ENCODE assay signal across 9 mouse cellular contexts in the genomic region with DNA sequence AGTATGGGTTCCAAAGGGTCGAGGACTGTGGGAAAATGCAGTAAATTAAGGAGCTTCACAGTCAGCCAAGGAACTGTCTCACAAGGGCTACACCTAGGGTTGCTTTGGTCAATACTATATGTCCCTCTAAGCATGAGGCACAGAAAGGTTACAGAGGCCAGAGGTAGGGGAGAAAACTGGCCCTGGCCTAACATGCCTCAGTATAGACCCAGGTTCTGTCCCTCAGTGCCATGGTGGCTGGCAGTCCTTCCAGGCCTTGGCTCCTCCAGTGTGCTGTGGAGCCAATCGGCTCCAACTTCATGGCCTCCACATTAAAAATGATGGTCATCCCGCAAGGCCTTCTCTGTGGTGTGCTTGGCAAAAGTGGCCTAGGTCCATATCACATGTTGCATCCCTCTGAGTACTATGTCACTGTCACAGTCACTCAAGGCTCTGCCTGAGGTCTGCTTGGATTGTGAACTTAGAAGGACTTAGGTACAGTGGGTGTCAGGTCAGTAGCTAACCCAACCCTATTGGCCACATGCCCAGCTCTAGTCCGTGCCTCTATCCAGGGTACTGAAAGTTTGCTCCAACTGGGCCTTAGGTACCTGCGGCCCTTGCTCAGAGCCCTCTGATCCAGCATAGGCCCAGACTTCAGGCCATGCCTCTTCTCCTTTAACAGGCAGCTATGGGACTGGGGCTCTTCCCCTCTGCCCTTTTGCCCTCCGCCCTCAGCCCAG. TPM values are rescaled to one million over a fixed set of nuclear protein-coding genes. Genes with fewer than 3 reads are reported as not detected.
DNase-seq lines count a peak whose midpoint lies in the region; ATAC-seq lines count a peak whose summit lies in the region.
"Had no signal": no experiment of that assay in that cellular context is flagged by ENCODE, and none has a peak within 500 bp of the region (broad histone marks: within the 10 kb centered on the region; RNA-seq: fewer than 3 reads in every experiment).

No protein-coding gene starts in this region.

- H3K4me2 ChIP-seq in midbrain, embryonic 12.5 days (replicated peaks): no peak overlapping the region
- H3K4me2 ChIP-seq in midbrain, embryonic 11.5 days: no peak overlapping the region
- H3K4me2 ChIP-seq in hindbrain, embryonic 12.5 days (replicated peaks): no peak overlapping the region
- H3K4me2 ChIP-seq: limb, embryonic 15.5 days had no signal

- H3K4me1 ChIP-seq in midbrain, embryonic 12.5 days: peaks cover 39% of the 10 kb centered on the region
- peaks cover 7% of the 10 kb centered on the region for H3K4me1 ChIP-seq in midbrain, embryonic 11.5 days (ENCODE audit: control insufficient read depth, insufficient read depth, low read length)
- H3K4me1 ChIP-seq in hindbrain, embryonic 12.5 days: peaks cover 51% of the 10 kb centered on the region

- 0 out of 2 replicates have a peak overlapping the region, but pooled peaks have one; percentile 1 for H3K27ac ChIP-seq in midbrain, embryonic 12.5 days (replicated peaks)
- H3K27ac ChIP-seq in midbrain, embryonic 11.5 days (ENCODE audit: low read depth, low read length): no peak overlapping the region
- H3K27ac ChIP-seq in hindbrain, embryonic 12.5 days: peak overlapping the region; percentile 92
- H3K27ac ChIP-seq: limb, embryonic 15.5 days had no signal

- H3K9me3 ChIP-seq in midbrain, embryonic 12.5 days: no peaks in the 10 kb centered on the region
- H3K9me3 ChIP-seq in midbrain, embryonic 11.5 days (ENCODE audit: control insufficient read depth, low read length): no peaks in the 10 kb centered on the region
- no peaks in the 10 kb centered on the region for H3K9me3 ChIP-seq in hindbrain, embryonic 12.5 days (replicated peaks)
- H3K9me3 ChIP-seq: limb, embryonic 15.5 days had no signal

- intact Hi-C loops in left cerebral cortex, postnatal 36 days (cut with DNase I): no loop called here

- ATAC-seq in midbrain, embryonic 12.5 days (ENCODE audit: low FRiP score, low read depth): no peak
- no peak for ATAC-seq in midbrain, embryonic 11.5 days (ENCODE audit: low FRiP score)
- ATAC-seq in hindbrain, embryonic 12.5 days (ENCODE audit: low FRiP score): no peak; the same call in 1 of the 2 replicates
- ATAC-seq in megakaryocyte, adult 5-6 weeks (ENCODE audit: poor library complexity, severe bottlenecking): no peak

- no peaks in the 10 kb centered on the region for H3K36me3 ChIP-seq in midbrain, embryonic 12.5 days
- H3K36me3 ChIP-seq in midbrain, embryonic 11.5 days (ENCODE audit: control insufficient read depth, insufficient read depth, low read length): no peaks in the 10 kb centered on the region
- no peaks in the 10 kb centered on the region for H3K36me3 ChIP-seq in hindbrain, embryonic 12.5 days
- H3K36me3 ChIP-seq: limb, embryonic 15.5 days had no signal

- 76% methylated on average over 6 of the region's 6 CpGs for WGBS in midbrain, embryonic 12.5 days
- WGBS in midbrain, embryonic 11.5 days: 72% methylated on average over 6 of the region's 6 CpGs
- 58% methylated on average over 6 of the region's 6 CpGs for WGBS in hindbrain, embryonic 12.5 days

- H3K4me3 ChIP-seq in midbrain, embryonic 12.5 days: no peak overlapping the region
- H3K4me3 ChIP-seq in midbrain, embryonic 11.5 days (ENCODE audit: low read depth, low read length): no peak overlapping the region
- no peak overlapping the region for H3K4me3 ChIP-seq in hindbrain, embryonic 12.5 days
- H3K4me3 ChIP-seq: limb, embryonic 15.5 days had no signal

- H3K27me3 ChIP-seq in midbrain, embryonic 12.5 days: 0 out of 2 replicates have a peak, but pooled peaks cover 9% of the 10 kb centered on the region
- no peaks in the 10 kb centered on the region; the same call in 1 of the 2 replicates for H3K27me3 ChIP-seq in midbrain, embryonic 11.5 days (ENCODE audit: control insufficient read depth, insufficient read depth, low read length)
- H3K27me3 ChIP-seq in hindbrain, embryonic 12.5 days: peaks cover 3% of the 10 kb centered on the region; the same call in 1 of the 2 replicates

- H3K9ac ChIP-seq in midbrain, embryonic 12.5 days (replicated peaks): no peak overlapping the region
- H3K9ac ChIP-seq in midbrain, embryonic 11.5 days (ENCODE audit: low read length): no peak overlapping the region
- no peak overlapping the region for H3K9ac ChIP-seq in hindbrain, embryonic 12.5 days
- H3K9ac ChIP-seq: limb, embryonic 15.5 days had no signal

- no peak for DNase-seq in midbrain, embryonic 11.5 days (ENCODE audit: low spot score, missing footprints)
- DNase-seq in adrenal gland, postnatal 36 days: peak; percentile 37 to 41
- DNase-seq in lung, postnatal 4 days: peak; percentile 31 to 38
- no peak for DNase-seq in left cerebral cortex, postnatal 36 days (ENCODE audit: low spot score in 2 of 2)
- no peak for DNase-seq in gastrocnemius, adult 8-10 months (ENCODE audit: low spot score in 2 of 2)

RNA-seq across cellular contexts. Expression of gene Tmem115, which starts 47.1 kb away (rescaled TPM):
- 43.6 TPM in 2 replicates for polyA plus RNA-seq in midbrain, embryonic 12.5 days (2016; fragmentation: Nextera tagmentation; extraction: Ambion mirVana)
- polyA plus RNA-seq in midbrain, embryonic 11.5 days (2014; fragmentation: Nextera tagmentation; extraction: Ambion mirVana): 40.9 and 44.6 TPM in 2 replicates
- total RNA-seq in adrenal gland, postnatal 36 days (2021): 10 to 100 TPM; 43.7 to 49.9 TPM
- 48.1 and 50.4 TPM in 2 replicates for polyA plus RNA-seq in hindbrain, embryonic 12.5 days (2016; fragmentation: Nextera tagmentation; extraction: Ambion mirVana)
- total RNA-seq in left cerebral cortex, postnatal 36 days (2021): 10 to 100 TPM; 34.7 to 39.6 TPM
- 6.8 and 9.3 TPM in 2 replicates for total RNA-seq in megakaryocyte, adult 5-6 weeks (2015)
- total RNA-seq in megakaryocyte, adult 5-6 weeks (2017): 14.8 and 15.2 TPM in 2 replicates
- 10 to 100 TPM; 15.4 to 19.0 (median 16.6) TPM for total RNA-seq in gastrocnemius, adult 8-10 months (2022)

RNA-seq across cellular contexts. Expression of gene Cyb561d2, which starts 55.3 kb away (rescaled TPM):
- 19.3 and 19.4 TPM in 2 replicates for polyA plus RNA-seq in midbrain, embryonic 12.5 days (2016; fragmentation: Nextera tagmentation; extraction: Ambion mirVana)
- 18.3 and 18.9 TPM in 2 replicates for polyA plus RNA-seq in midbrain, embryonic 11.5 days (2014; fragmentation: Nextera tagmentation; extraction: Ambion mirVana)
- 10 to 100 TPM; 16.7 to 27.4 TPM for total RNA-seq in adrenal gland, postnatal 36 days (2021)
- 21.9 and 22.6 TPM in 2 replicates for polyA plus RNA-seq in hindbrain, embryonic 12.5 days (2016; fragmentation: Nextera tagmentation; extraction: Ambion mirVana)
- 10 to 100 TPM; 16.9 to 17.0 TPM for total RNA-seq in left cerebral cortex, postnatal 36 days (2021)
- 12.8 and 15.5 TPM in 2 replicates for total RNA-seq in megakaryocyte, adult 5-6 weeks (2015)
- 14.2 and 21.7 TPM in 2 replicates for total RNA-seq in megakaryocyte, adult 5-6 weeks (2017)
- total RNA-seq in gastrocnemius, adult 8-10 months (2022): 1 to 10 TPM; 3.5 to 4.9 (median 4.2) TPM

RNA-seq across cellular contexts. Expression of gene Nprl2, which starts 55.4 kb away (rescaled TPM):
- 48.1 and 48.4 TPM in 2 replicates for polyA plus RNA-seq in midbrain, embryonic 12.5 days (2016; fragmentation: Nextera tagmentation; extraction: Ambion mirVana)
- 39.1 and 43.3 TPM in 2 replicates for polyA plus RNA-seq in midbrain, embryonic 11.5 days (2014; fragmentation: Nextera tagmentation; extraction: Ambion mirVana)
- 10 to 100 TPM; 27.9 to 29.2 TPM for total RNA-seq in adrenal gland, postnatal 36 days (2021)
- polyA plus RNA-seq in hindbrain, embryonic 12.5 days (2016; fragmentation: Nextera tagmentation; extraction: Ambion mirVana): 47.5 and 50.5 TPM in 2 replicates
- 10 to 100 TPM; 38.9 to 46.2 TPM for total RNA-seq in left cerebral cortex, postnatal 36 days (2021)
- total RNA-seq in megakaryocyte, adult 5-6 weeks (2015): 8.3 and 12.5 TPM in 2 replicates
- 15.7 and 18.9 TPM in 2 replicates for total RNA-seq in megakaryocyte, adult 5-6 weeks (2017)
- 10 to 100 TPM; 10.4 to 13.4 (median 11.0) TPM for total RNA-seq in gastrocnemius, adult 8-10 months (2022)

Comparison
In these comparisons a context has a peak if more than half of its experiments do, and no peak if none do; other contexts are left out.
1. DNase-seq: peak in adrenal gland, postnatal 36 days (2 of 2) and lung, postnatal 4 days (2 of 2); none in midbrain, embryonic 11.5 days (single experiment), left cerebral cortex, postnatal 36 days (0 of 2) and gastrocnemius, adult 8-10 months (0 of 2).